Mouse (Mus musculus) embryonic fibroblast, embryonic 13.5 days (primary cell): ENCODE results near the gene Pdgfc.

Source experiments
- CTCF ChIP-seq: IDR thresholded peaks from 2 replicates; pipeline ENCODE4 v1.5.1; 2011; ENCODE audit warnings: mild to moderate bottlenecking, control low read depth, low read length, moderate library complexity, borderline replicate concordance; ENCODE audit not compliant: insufficient read depth
- POLR2A ChIP-seq: IDR thresholded peaks from 2 replicates; pipeline ENCODE4 v1.6.1; 2011; ENCODE audit warnings: low read depth, mild to moderate bottlenecking, control low read depth, low read length, moderate library complexity

DNA sequence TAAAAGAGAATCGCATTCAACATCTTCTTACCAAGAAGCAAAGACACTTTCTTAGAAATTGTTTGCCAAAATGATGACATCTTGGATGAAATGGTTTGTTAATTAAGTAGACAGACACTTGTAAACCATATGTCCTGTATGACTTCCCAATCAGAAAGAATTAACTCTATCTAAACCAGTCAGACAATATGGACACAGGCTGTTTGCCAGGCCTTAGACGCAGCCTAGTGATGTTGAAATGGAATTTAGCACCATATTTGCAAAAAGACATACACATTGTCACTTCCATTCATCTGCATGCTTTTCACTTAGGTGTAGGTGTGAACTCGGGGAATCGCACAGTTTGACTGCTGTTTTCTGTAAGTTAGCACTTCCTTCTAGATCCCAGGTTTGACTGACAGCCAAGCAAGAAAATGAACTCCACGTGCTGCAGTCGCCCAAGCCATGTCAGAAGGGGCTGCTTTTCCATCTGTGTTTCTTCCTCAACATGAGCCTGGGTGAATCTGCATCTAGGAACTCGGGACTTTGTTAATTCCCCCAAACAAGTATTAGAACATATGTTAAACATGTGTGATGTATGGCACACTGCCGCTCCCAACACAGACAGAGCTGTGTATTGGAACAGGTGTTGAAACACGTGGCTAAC, 10.5 kb upstream of the Pdgfc start:
- TF ChIP-seq POLR2A (no peak), CTCF (no peak)
